Mouse (Mus musculus): ENCODE data around the gene March8.

Gene March8

GRCm38 (mm10) chr6:116371500-116371899, 33.7 kb downstream of the March8 start:
- in situ Hi-C loops (cut with MseI, MboI): no loop called here

DNA sequence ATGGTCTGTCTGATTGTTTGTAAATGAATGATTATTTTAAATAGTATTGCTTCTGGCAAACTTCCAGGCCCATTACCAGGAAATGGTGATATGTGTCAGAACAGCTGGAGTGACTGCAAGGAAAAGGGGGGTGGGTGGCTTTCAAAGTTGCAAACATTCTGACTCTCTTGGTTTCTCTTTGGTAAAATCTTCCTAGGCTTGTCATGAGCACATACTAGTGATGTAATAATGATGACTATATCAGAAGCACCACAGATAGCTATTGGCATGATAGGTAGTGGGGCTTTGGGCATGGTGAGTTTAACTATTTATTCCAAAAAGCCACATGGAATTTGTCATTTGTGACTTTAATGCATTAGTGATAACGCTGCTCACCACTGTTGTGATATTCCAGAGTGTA, 36.3 kb downstream of the March8 start:
- in situ Hi-C loops (cut with MseI, MboI): no loop called here

- in situ Hi-C loops (cut with MseI, MboI): no loop called here
Observed at GRCm38 (mm10) chr6:116374618-116375017, 36.8 kb downstream of the March8 start.

DNA sequence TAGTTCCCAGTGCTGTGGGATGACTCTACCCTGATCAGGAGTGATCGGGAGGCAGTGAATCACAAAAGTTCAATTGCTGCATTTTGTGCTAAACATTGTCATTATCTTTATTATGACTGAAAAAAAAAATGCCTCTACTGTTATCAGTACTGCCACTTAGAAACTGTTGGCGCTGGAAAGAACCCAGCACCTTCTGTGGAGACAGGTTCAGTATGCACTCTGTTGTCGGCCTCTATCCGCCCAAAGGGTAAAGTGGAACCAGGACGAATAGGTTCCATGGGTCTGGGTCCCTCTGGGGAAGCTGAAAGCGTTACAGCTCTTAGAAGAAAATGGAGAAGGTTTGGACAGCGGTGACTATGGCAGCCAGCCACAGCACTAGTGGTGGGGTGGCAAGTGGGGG, 41.1 kb downstream of the March8 start:
- in situ Hi-C loops (cut with MseI, MboI): no loop called here

DNA sequence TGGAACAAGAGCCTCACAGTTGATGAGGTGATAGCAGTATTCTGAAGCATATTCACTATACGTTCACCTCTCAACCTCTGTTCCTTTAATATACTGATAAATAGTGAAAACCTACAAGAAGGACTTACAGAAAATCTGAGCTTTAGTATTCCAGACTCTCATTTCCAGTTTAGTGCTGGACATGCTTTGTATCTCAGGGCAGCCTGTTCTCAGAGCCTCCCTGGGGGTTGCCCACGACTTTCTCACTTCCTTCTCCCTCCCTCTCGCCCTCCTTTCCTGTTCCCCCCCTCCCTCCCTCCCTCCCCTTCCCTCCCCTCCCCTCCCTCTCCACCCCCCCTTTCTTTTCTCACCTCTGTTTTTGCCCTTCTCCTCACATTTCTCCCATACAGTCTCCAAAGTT, 42.3 kb downstream of the March8 start:
- in situ Hi-C loops (cut with MseI, MboI): no loop called here

DNA sequence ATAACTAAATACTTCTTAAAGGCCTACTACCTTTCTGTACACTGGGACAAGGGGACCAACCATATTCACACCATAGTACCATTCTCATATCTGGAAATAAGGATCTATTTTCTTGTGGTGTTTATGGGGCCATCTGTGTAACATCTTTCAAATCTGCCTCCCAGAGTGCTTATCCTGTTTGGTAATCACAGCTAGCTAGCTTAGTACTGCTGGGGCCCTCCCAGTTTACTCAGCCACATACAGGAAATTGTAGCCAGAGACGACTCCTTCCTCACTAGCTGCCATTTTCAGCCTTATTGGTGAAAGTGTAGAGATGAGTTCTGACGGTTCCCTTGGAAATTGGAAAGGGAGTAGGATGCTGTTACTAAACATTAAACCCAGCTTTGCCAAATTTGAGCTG, 43.8 kb downstream of the March8 start:
- in situ Hi-C loops (cut with MseI, MboI): no loop called here

DNA sequence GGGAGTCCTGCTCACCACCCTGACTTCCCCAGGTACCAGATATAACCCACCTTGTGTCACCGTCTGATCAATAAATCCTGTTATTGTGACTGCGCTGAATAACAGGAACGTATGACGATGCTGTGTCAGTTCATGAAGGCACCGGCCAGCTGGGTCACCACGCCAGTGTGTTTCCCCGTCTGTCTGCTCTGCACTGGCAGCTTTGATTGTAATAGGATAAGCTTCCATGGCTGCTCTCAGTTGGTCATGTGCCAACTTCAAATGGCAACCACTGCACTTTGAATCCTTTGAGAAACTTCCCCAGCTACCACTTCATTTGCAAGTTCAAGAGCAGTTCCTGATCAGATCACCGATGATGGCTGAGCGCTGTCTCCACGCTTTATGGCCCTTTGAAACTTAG, 45.8 kb downstream of the March8 start:
- in situ Hi-C loops (cut with MseI, MboI): no loop called here

DNA sequence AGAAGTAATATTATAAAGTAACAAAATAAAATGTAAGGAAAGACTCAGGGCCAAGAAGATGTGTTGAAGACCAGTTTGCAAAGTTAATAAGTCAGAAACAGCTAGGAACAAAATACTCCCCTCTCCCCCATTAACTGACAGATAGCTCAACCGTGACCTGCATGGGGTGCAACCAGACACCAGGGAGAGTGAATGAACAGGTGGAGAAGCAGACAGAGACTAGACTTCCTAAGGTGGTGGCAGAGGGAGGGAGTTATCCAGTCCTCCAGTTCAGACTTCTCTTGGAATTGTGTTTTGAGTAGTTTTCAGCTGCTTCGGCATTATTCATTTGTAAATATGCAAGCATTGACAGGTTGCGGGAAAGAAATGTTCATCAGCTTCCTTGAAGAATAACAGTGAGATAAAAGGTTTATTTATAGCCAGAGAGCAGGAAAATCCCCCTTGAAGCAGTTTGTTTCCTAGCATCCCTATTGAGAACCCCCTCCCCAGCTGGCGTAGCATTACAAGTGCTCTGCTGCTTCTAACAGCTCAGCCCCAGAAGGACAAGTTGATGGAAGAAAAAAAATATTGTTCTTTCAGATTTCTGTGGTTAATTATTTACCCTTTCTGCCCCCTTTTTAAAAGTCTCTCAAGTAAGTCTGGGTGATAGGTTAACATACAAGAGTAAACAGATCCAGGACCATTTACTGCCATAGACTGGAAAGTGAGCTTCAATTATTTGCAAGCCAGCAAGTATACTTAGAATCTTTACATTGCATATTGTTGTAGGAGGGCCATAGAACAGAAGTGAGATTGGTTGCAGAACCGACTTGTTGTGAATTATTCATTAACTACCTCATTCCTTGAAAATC, 47.6 kb downstream of the March8 start:
- in situ Hi-C loops (cut with MseI, MboI): no loop called here

GRCm38 (mm10) chr6:116386045-116386415, 48.2 kb downstream of the March8 start:
- in situ Hi-C loops (cut with MseI, MboI): no loop called here

- in situ Hi-C loops (cut with MseI, MboI): no loop called here
Observed at GRCm38 (mm10) chr6:116386506-116386905, 48.7 kb downstream of the March8 start.

DNA sequence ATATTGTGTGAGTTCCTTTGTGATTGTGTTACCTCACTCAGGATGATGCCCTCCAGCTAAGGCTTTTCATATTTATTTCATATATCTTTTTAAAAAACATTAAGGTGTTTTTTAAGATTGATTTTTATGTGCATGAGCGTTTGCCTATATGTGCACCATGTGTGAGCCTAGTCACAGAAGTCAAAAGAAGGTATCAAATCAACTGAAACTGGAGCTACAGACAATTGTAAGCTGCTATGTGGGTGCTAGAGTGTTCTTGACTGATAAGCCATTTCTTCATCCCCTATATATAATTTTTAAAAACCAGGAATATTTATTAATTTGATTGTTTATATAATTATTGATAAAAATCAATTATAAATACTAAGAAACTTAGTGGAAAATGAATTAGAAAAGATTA, 50.2 kb downstream of the March8 start:
- in situ Hi-C loops (cut with MseI, MboI): no loop called here

- in situ Hi-C loops (cut with MseI, MboI): no loop called here
Observed at GRCm38 (mm10) chr6:116389481-116389880, 51.7 kb downstream of the March8 start.

DNA sequence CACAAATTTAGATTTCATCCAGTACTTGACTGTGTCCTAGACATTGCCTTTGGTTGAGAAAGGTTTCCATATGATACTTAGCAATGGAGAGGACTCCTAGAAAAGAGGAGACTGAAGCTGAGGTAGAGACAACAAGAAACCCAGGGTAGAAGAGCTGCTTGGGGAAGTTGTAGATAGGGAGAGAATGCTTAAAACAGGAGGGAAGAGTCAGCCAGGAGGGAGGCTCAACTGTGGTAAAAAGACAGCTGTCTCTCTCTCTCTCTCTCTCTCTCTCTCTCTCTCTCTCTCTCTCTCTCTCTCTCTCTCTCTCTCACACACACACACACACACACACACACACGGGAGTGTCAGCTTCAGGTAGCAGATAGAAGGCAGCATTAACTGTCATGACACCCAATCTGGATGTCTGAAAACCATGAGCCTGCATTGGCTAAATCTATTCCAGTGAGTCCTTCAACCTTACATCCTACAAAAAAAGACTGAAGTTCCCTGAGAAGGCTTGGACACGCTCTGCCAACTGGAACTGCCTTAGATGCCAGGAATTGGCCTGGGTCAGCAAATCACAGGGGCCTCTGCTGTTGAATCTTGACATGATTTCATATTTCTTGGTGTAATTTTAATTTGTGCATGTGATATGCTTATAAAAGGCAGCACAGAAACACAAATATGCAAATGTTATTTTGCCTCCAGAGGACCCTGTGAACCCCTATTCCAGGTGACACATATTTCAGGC, 57.3 kb downstream of the March8 start:
- in situ Hi-C loops (cut with MseI, MboI): no loop called here

DNA sequence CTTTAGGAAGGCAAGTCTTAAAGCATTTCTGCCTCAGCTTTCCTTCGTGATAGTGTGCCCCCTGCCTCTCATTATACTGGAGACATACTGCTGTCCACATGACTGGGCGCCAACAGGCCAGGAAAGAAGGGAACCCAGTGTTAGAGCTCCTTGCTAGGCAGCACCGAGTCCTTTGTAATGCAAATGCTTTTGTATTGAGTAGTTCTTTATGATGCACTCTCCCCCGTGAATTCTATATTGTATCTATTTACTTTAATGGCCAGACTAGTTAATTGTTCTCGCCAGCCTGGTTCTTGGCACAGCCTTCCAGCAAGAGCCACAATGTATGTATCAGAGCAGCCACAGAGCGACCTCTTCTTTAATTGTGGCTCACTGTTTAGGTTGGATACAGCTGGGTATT, 59.8 kb downstream of the March8 start:
- in situ Hi-C loops (cut with MseI, MboI): no loop called here

- in situ Hi-C loops (cut with MseI, MboI): no loop called here
Observed at GRCm38 (mm10) chr6:116398136-116398535, 60.3 kb downstream of the March8 start.

DNA sequence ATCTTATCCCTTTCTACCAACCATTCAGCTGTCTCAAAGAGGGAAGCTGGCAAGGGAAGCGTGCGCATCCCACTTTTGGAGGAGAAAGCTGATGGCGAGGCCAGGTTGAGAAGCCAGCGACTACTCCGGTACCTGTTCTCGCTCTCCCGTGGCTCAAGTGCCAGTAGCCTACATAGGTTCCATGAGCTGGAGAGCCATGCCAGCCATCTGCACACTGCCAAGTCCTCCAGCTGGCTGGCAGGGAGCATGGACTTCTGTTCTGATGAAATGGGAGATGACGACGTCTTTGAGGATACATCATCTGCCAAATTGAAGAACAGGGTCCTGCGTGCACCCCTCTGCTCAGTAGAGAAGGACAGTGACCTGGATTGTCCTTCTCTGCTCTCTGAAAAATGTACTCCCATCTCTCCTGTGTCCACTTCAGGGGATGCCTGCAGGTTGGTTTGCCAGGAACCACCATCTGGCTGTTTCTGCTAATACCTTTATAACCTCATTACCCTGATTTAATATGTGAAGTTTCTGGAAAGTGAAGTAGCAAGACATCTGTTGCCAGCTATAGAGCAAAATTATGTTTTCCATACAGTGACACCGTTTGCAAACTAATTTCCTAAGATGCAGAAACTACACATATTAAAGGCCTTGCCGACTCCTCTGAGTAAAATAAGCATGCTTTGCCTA, 64.1 kb downstream of the March8 start:
- in situ Hi-C loops (cut with MseI, MboI): no loop called here

DNA sequence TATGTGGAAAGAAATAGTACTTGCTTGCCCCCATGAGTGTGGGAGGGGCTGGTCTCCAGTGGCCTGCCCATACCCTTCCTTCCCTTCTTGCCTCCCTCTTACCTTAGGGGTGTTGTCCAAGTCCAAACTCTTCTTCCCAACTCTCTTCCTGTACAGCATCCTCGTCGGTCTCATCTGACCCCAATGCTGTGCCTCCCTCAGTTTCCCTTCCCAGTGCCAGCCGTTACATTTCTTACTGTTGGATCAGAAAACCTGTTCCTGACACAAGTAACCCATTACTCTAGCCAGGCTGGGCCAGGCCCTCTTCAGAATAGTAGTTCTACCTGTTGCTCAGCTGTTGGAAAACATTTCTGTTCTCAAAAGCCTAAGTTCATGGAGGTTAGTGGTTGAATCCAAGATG, 64.6 kb downstream of the March8 start:
- in situ Hi-C loops (cut with MseI, MboI): no loop called here

DNA sequence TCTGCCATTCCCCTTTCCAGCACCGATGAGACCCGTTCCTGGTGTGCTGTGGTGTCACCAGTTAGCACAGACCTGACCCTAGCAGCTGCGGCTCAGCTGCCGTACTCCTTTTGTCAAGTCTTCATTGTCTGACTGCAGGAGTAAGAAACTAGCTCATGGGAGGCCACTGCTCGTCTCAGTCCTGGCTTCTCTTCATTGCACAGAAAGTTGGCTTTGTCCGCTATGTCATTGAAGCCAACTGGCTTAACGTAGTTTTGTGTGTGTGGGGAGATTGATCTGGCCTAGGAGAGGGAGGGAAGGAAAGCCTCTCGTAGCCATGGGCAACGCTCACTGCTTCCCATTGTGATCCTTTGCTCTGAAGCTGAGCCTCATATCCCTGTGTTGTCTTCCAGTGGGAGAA, 67.4 kb downstream of the March8 start:
- in situ Hi-C loops (cut with MseI, MboI): no loop called here

DNA sequence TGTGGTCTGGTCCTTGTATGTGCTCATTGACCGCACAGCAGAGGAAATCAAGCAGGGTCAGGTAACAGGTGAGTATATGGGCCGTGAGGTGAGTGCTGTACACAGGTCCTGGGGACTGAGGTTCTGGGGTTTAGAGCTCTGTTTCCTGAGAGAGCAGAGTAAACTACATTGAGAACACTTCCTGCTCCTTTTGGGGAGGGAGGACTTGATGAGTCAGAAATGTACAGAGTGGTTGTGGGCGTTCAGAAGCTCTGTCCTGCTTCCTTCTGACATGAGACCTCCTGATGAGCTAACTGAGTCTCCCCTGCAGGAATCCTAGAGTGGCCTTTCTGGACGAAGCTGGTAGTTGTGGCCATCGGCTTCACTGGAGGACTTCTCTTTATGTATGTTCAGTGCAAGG, 67.9 kb downstream of the March8 start:
- in situ Hi-C loops (cut with MseI, MboI): no loop called here

DNA sequence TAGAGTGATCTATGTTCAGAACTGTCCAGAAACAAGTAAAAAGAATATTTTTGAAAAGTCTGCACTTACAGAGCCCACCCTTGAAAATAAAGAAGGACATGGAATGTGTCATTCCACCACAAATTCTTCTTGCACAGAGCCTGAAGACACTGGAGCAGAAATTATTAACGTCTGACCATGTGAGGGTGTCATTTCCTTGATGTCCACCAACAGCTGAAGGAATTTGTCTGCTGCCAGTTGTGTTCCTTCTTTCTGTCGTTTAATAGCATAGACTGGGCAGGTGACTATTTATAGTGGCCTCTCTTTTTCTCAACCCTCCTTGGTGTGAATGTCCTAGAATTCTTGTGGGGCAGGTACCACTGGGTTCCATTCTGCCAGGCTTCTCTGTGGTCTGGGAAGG, 68.3 kb downstream of the March8 start:
- in situ Hi-C loops (cut with MseI, MboI): no loop called here

DNA sequence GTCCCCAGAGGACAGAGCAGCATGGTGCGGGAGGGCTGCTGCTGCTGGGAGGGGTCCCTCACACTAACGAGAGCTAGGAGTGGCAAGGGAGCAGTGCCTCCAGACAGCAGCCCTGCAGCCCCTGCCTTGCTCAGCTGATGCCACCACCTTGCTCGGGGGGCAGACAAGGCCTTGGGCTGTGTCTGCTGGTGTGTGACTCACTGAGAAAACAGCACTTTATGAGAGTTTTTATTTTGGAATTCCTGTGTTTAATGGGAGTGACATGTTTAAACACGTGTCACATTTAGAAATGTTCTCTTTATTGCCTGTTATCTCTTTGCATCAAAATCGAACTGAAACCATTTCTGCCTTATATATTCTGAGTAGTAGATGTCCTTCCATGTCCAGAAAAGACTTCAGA, 68.9 kb downstream of the March8 start:
- in situ Hi-C loops (cut with MseI, MboI): no loop called here

DNA sequence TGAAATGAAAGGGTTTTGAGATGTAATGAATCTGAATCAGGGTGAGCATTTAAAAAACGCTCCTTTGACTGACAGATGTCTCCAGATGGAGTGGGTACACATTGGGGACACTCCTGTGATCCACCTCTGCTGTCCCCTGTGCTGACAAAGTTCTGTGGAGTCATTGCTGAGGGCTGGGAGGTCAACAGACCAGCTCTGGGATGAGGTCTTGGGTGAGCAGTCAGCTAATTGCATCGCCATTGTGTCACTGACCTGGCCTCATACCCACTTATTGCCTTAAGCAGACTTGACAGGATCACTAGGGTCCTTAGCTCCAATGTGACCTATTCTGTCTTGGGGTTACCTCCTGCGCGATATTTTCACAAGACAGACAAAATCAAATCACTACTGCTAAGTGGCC, 69.4 kb downstream of the March8 start:
- in situ Hi-C loops (cut with MseI, MboI): no loop called here

All from mouse trophoblast stem cell (cell line).